8 mouse cellular contexts compared by ENCODE assay signal in the genomic region with DNA sequence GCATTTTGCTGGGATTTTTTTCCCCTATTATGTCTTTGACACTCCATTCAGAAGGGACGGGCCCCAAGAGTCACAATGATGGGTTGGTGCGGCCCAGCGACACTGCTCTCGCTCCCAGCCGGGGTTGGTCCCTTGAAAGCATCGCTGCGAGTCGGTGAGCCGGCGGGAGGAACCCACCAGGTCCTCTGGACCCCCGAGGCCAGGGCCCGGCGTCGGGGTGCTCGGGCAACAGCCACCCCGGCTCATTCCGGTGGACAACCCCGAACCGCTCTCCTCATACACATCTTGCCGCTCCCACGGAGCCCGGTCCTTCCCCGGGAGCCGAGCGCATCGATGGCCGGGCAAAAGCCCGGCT. TPM values are rescaled to one million over a fixed set of nuclear protein-coding genes. Genes with fewer than 3 reads are reported as not detected.
DNase-seq lines count a peak whose midpoint lies in the region; ATAC-seq and TF ChIP-seq lines count a peak whose summit lies in the region.

No protein-coding gene starts in this region.

- peak overlapping the region; percentile 98 for H3K27ac ChIP-seq in heart, postnatal 0 days (ENCODE audit: low read depth)
- H3K27ac ChIP-seq in hindbrain, embryonic 11.5 days (ENCODE audit: low read depth, low read length) = peak overlapping the region; percentile 94
- H3K27ac ChIP-seq in midbrain, embryonic 11.5 days (ENCODE audit: low read depth, low read length) = peak overlapping the region; percentile 91

- peak; percentile 9 for ATAC-seq in heart, postnatal 0 days (ENCODE audit: insufficient read depth, low read depth)
- ATAC-seq in Patski = peak; percentile 9
- ATAC-seq in hindbrain, embryonic 11.5 days (ENCODE audit: low FRiP score) = peak; percentile 60; the same call in 1 of the 2 replicates
- ATAC-seq in midbrain, embryonic 11.5 days (ENCODE audit: low FRiP score) = peak; percentile 54; the same call in 1 of the 2 replicates

- H3K9me3 ChIP-seq in heart, postnatal 0 days (replicated peaks; ENCODE audit: control insufficient read depth, low read length) = no peaks in the 10 kb centered on the region
- H3K9me3 ChIP-seq in hindbrain, embryonic 11.5 days (ENCODE audit: control insufficient read depth, low read length) = no peaks in the 10 kb centered on the region
- no peaks in the 10 kb centered on the region for H3K9me3 ChIP-seq in midbrain, embryonic 11.5 days (ENCODE audit: control insufficient read depth, low read length)

- TF ChIP-seq CTCF in heart, postnatal 0 days (IDR thresholded peaks at IDR 0.05; ENCODE audit: low read depth) = no peak
- no peak for TF ChIP-seq CTCF in Patski (IDR thresholded peaks at IDR 0.05)

- no peak for TF ChIP-seq EP300 in heart, postnatal 0 days (IDR thresholded peaks at IDR 0.05; ENCODE audit: low read depth)

- no peak for DNase-seq in heart, postnatal 0 days (ENCODE audit: low spot score)
- no peak for DNase-seq in heart, adult 11 months
- DNase-seq in Patski (ENCODE audit: low read depth, low spot score) = no peak
- no peak for DNase-seq in hindbrain, embryonic 11.5 days (ENCODE audit: low spot score)
- no peak for DNase-seq in midbrain, embryonic 11.5 days (ENCODE audit: low spot score, missing footprints)
- no peak for DNase-seq in left cerebral cortex, adult 11 months (ENCODE audit: low spot score)
- no peak for DNase-seq in layer of hippocampus, postnatal 25 days (ENCODE audit: extremely low spot score in 1 of 2, low spot score in 1 of 2)
- DNase-seq in right cerebral cortex, adult 18-20 months = no peak

- in situ Hi-C loops in Patski (cut with MboI; ENCODE audit: low pct_unique_long_range_greater_than_20kb) = loop anchor here (5.0 kb wide), 1 partner anchor 69 kb away; no protein-coding TSS in a partner anchor

- peak overlapping the region; percentile 91 for H3K4me3 ChIP-seq in heart, postnatal 0 days (ENCODE audit: low read depth, low read length)
- H3K4me3 ChIP-seq in hindbrain, embryonic 11.5 days (ENCODE audit: low read depth, low read length) = peak overlapping the region; percentile 93
- peak overlapping the region; percentile 88 for H3K4me3 ChIP-seq in midbrain, embryonic 11.5 days (ENCODE audit: low read depth, low read length)

- H3K4me2 ChIP-seq in heart, postnatal 0 days (ENCODE audit: low read depth, low read length) = peak overlapping the region; percentile 74
- peak overlapping the region; percentile 73 for H3K4me2 ChIP-seq in hindbrain, embryonic 11.5 days (replicated peaks; ENCODE audit: low read depth, low read length)
- peak overlapping the region; percentile 68 for H3K4me2 ChIP-seq in midbrain, embryonic 11.5 days

- 0 out of 2 replicates have a peak, but pooled peaks cover 8% of the 10 kb centered on the region for H3K36me3 ChIP-seq in heart, postnatal 0 days (replicated peaks; ENCODE audit: control insufficient read depth, insufficient read depth, low read length)
- H3K36me3 ChIP-seq in hindbrain, embryonic 11.5 days (ENCODE audit: control insufficient read depth, insufficient read depth, low read length) = no peaks in the 10 kb centered on the region
- H3K36me3 ChIP-seq in midbrain, embryonic 11.5 days (ENCODE audit: control insufficient read depth, insufficient read depth, low read length) = no peaks in the 10 kb centered on the region

- WGBS in heart, postnatal 0 days = 0% methylated on average over 28 of the region's 28 CpGs
- WGBS in hindbrain, embryonic 11.5 days = 0% methylated on average over 27 of the region's 28 CpGs
- 0% methylated on average over 28 of the region's 28 CpGs for WGBS in midbrain, embryonic 11.5 days

- CTCF ChIA-PET in Patski (lab: Charles Lee) = interaction anchor here (1.1 to 1.4 kb wide), 4 partner anchors 11 to 72 kb away, joined by 3 to 7 read pairs (median 4); no protein-coding TSS in a partner anchor

- POLR2A ChIA-PET in Patski (lab: Charles Lee) = no interaction called here

- H3K9ac ChIP-seq in heart, postnatal 0 days (replicated peaks; ENCODE audit: low read depth, low read length) = peak overlapping the region; percentile 94
- H3K9ac ChIP-seq in hindbrain, embryonic 11.5 days (ENCODE audit: low read depth, low read length) = peak overlapping the region; percentile 99
- H3K9ac ChIP-seq in midbrain, embryonic 11.5 days (ENCODE audit: low read length) = peak overlapping the region; percentile 99

- no peaks in the 10 kb centered on the region for H3K27me3 ChIP-seq in heart, postnatal 0 days (ENCODE audit: control insufficient read depth, insufficient read depth, low read length)
- no peaks in the 10 kb centered on the region for H3K27me3 ChIP-seq in Patski
- H3K27me3 ChIP-seq in hindbrain, embryonic 11.5 days (ENCODE audit: control insufficient read depth, insufficient read depth, low read length) = no peaks in the 10 kb centered on the region
- no peaks in the 10 kb centered on the region for H3K27me3 ChIP-seq in midbrain, embryonic 11.5 days (ENCODE audit: control insufficient read depth, insufficient read depth, low read length)

- peaks cover 13% of the 10 kb centered on the region; the same call in 1 of the 2 replicates for H3K4me1 ChIP-seq in heart, postnatal 0 days (ENCODE audit: control insufficient read depth, insufficient read depth)
- no peaks in the 10 kb centered on the region for H3K4me1 ChIP-seq in hindbrain, embryonic 11.5 days (replicated peaks; ENCODE audit: control insufficient read depth, insufficient read depth, low read length)
- H3K4me1 ChIP-seq in midbrain, embryonic 11.5 days (ENCODE audit: control insufficient read depth, insufficient read depth, low read length) = peaks cover 11% of the 10 kb centered on the region; the same call in 1 of the 2 replicates

RNA-seq across cellular contexts. Expression of a gene that starts 3.2 kb away (rescaled TPM):
- 26.9 and 34.8 TPM in 2 replicates for total RNA-seq in heart, postnatal 0 days (2014; rRNA removed; ENCODE audit: low replicate concordance)
- 25.9 and 29.7 TPM in 2 replicates for polyA plus RNA-seq in heart, postnatal 0 days (2015; fragmentation: Nextera tagmentation; extraction: Ambion mirVana)
- 33.8 TPM for polyA plus RNA-seq in Patski (2021)
- 50.2 and 54.3 TPM in 2 replicates for polyA plus RNA-seq in hindbrain, embryonic 11.5 days (2014; fragmentation: Nextera tagmentation; extraction: Ambion mirVana)
- 41.6 and 47.4 TPM in 2 replicates for polyA plus RNA-seq in midbrain, embryonic 11.5 days (2014; fragmentation: Nextera tagmentation; extraction: Ambion mirVana)
- total RNA-seq in layer of hippocampus, postnatal 25 days (2021) = 10 to 100 TPM; 59.4 to 63.1 TPM

RNA-seq across cellular contexts. Expression of a gene that starts 39.4 kb away (rescaled TPM):
- not detected in 2 replicates for total RNA-seq in heart, postnatal 0 days (2014; rRNA removed; ENCODE audit: low replicate concordance)
- 0.05 TPM in 2 replicates for polyA plus RNA-seq in heart, postnatal 0 days (2015; fragmentation: Nextera tagmentation; extraction: Ambion mirVana)
- not detected for polyA plus RNA-seq in Patski (2021)
- polyA plus RNA-seq in hindbrain, embryonic 11.5 days (2014; fragmentation: Nextera tagmentation; extraction: Ambion mirVana) = 4.6 and 5.9 TPM in 2 replicates
- polyA plus RNA-seq in midbrain, embryonic 11.5 days (2014; fragmentation: Nextera tagmentation; extraction: Ambion mirVana) = 4.6 and 6.2 TPM in 2 replicates
- total RNA-seq in layer of hippocampus, postnatal 25 days (2021) = 1 to 10 TPM; 1.5 to 2.1 TPM

RNA-seq across cellular contexts. Expression of a gene that starts 56.5 kb away (rescaled TPM):
- 197 and 208 TPM in 2 replicates for total RNA-seq in heart, postnatal 0 days (2014; rRNA removed; ENCODE audit: low replicate concordance)
- 334 and 336 TPM in 2 replicates for polyA plus RNA-seq in heart, postnatal 0 days (2015; fragmentation: Nextera tagmentation; extraction: Ambion mirVana)
- 86.2 TPM for polyA plus RNA-seq in Patski (2021)
- polyA plus RNA-seq in hindbrain, embryonic 11.5 days (2014; fragmentation: Nextera tagmentation; extraction: Ambion mirVana) = 61.9 and 67.4 TPM in 2 replicates
- polyA plus RNA-seq in midbrain, embryonic 11.5 days (2014; fragmentation: Nextera tagmentation; extraction: Ambion mirVana) = 52.7 and 53.2 TPM in 2 replicates
- total RNA-seq in layer of hippocampus, postnatal 25 days (2021) = 10 to 100 TPM; 65.5 to 68.0 TPM

Comparison
In these comparisons a context has a peak if more than half of its experiments do, and no peak if none do; other contexts are left out.
1. ATAC-seq: peak in every context shown above with its lines; median percentile 60 in hindbrain, embryonic 11.5 days; 54 in midbrain, embryonic 11.5 days; 9 in heart, postnatal 0 days; 9 in Patski.